In the genomic region with DNA sequence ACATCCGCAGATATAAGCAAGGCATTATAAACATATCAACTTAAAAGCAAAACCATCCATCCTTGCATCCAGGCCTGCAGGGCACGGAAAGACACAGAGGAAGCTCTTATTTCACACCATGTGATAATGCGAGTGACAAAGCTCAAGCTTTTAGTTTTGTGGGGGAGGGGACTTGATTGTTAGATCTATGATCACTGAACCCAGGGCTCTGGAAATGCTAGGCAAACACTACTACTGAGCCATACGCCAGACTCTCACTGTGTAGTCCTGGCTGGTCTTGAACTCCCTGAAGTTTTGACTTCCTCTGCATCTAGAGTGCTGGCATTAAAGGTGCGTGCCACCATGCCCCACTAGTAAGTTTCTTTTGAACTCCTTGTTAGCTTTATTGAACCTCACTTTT, we compare ENCODE assay signal across 26 mouse cellular contexts.
DNase-seq lines count a peak whose midpoint lies in the region; ATAC-seq lines count a peak whose summit lies in the region.
"Had no signal": no experiment of that assay in that cellular context is flagged by ENCODE, and none has a peak within 500 bp of the region (broad histone marks: within the 10 kb centered on the region; RNA-seq: fewer than 3 reads in every experiment).

No protein-coding gene starts in this region.

- H3K27ac ChIP-seq in kidney, embryonic 15.5 days = no peak overlapping the region
- H3K27ac ChIP-seq: forebrain, embryonic 10.5 days; forebrain, embryonic 13.5 days; heart, adult 2 months; heart, embryonic 10.5 days; heart, embryonic 13.5 days; hindbrain, embryonic 14.5 days; hindbrain, postnatal 0 days had no signal

- H3K4me2 ChIP-seq in kidney, embryonic 15.5 days = no peak overlapping the region
- H3K4me2 ChIP-seq: forebrain, embryonic 13.5 days; heart, embryonic 13.5 days; hindbrain, embryonic 14.5 days had no signal

- H3K4me1 ChIP-seq in kidney, embryonic 15.5 days = peaks cover 9% of the 10 kb centered on the region

- H3K9me3 ChIP-seq in kidney, embryonic 15.5 days (replicated peaks) = no peaks in the 10 kb centered on the region
- H3K9me3 ChIP-seq: forebrain, embryonic 10.5 days; forebrain, embryonic 13.5 days; G1E; heart, embryonic 10.5 days; heart, embryonic 13.5 days had no signal

- no peak overlapping the region for H3K9ac ChIP-seq in kidney, embryonic 15.5 days
- H3K9ac ChIP-seq: forebrain, embryonic 13.5 days; heart, embryonic 13.5 days; hindbrain, embryonic 14.5 days had no signal

- 53% methylated on average over 5 of the region's 5 CpGs for WGBS in kidney, embryonic 15.5 days

- no peaks in the 10 kb centered on the region for H3K36me3 ChIP-seq in kidney, embryonic 15.5 days
- H3K36me3 ChIP-seq: forebrain, embryonic 10.5 days; heart, embryonic 10.5 days; heart, embryonic 13.5 days had no signal

- H3K4me3 ChIP-seq in kidney, embryonic 15.5 days (replicated peaks) = no peak overlapping the region
- H3K4me3 ChIP-seq: forebrain, embryonic 10.5 days; forebrain, embryonic 13.5 days; heart, adult 2 months; heart, embryonic 10.5 days; heart, embryonic 13.5 days had no signal

- H3K27me3 ChIP-seq in kidney, embryonic 15.5 days = no peaks in the 10 kb centered on the region
- H3K27me3 ChIP-seq: CH12.LX; forebrain, embryonic 13.5 days; heart, embryonic 13.5 days; Patski had no signal

- DNase-seq in retina, postnatal 1 day = peak; percentile 28
- DNase-seq in retina, embryonic 14.5 days (ENCODE audit: low spot score) = no peak
- DNase-seq in CD4-positive helper T cell, adult 2 months (ENCODE audit: low read depth, low spot score) = peak; percentile 48
- peak; percentile 46 for DNase-seq in induced T-regulatory cell, adult 2 months (ENCODE audit: low read depth)
- DNase-seq in cerebellum, adult 18-20 months = no peak
- DNase-seq: adrenal gland, adult 8-10 months; adrenal gland, postnatal 25 days; cerebellum, adult 11-12 months; cerebellum, adult 9-10 months; cerebellum, postnatal 14 days; gastrocnemius, postnatal 10 days; gastrocnemius, postnatal 36 days; heart, adult 2 months; heart, postnatal 14 days; heart, postnatal 4 days had no signal

- ATAC-seq in kidney, embryonic 15.5 days (replicated peaks; ENCODE audit: low FRiP score) = no peak
- ATAC-seq: forebrain, embryonic 13.5 days; forebrain, embryonic 16.5 days; hindbrain, postnatal 0 days; Patski had no signal

Comparison
In these comparisons a context has a peak if more than half of its experiments do, and no peak if none do; other contexts are left out.
1. DNase-seq: peak in retina, postnatal 1 day (single experiment), CD4-positive helper T cell, adult 2 months (single experiment) and induced T-regulatory cell, adult 2 months (single experiment); none in retina, embryonic 14.5 days (single experiment) and cerebellum, adult 18-20 months (0 of 2).